9 mouse cellular contexts compared by ENCODE assay signal in genomic region chr17:4220661-4221360, GRCm38 (mm10).
A peak's percentile ranks its signal among the peaks of the same experiment; 100 is the strongest.
DNase-seq lines count a peak whose midpoint lies in the region; ATAC-seq and TF ChIP-seq lines count a peak whose summit lies in the region.
"Had no signal": no experiment of that assay in that cellular context is flagged by ENCODE, and none has a peak within 500 bp of the region (broad histone marks: within the 10 kb centered on the region; RNA-seq: fewer than 3 reads in every experiment).

No protein-coding gene starts in this region.

- H3K4me2 ChIP-seq in kidney, embryonic 14.5 days (replicated peaks; ENCODE audit: low read depth, low read length): no peak overlapping the region
- H3K4me2 ChIP-seq in forebrain, embryonic 16.5 days (ENCODE audit: low read length): no peak overlapping the region

- peaks cover 11% of the 10 kb centered on the region for H3K4me1 ChIP-seq in kidney, embryonic 14.5 days (ENCODE audit: control insufficient read depth, insufficient read depth, low read length)
- H3K4me1 ChIP-seq in forebrain, embryonic 16.5 days (replicated peaks; ENCODE audit: control insufficient read depth, insufficient read depth, low read length): peaks cover 17% of the 10 kb centered on the region

- WGBS in kidney, embryonic 14.5 days: 47% methylated on average over 12 of the region's 12 CpGs
- WGBS in forebrain, embryonic 16.5 days: 37% methylated on average over 12 of the region's 12 CpGs

- H3K36me3 ChIP-seq in kidney, embryonic 14.5 days (ENCODE audit: control insufficient read depth, insufficient read depth, low read length): no peaks in the 10 kb centered on the region
- H3K36me3 ChIP-seq in forebrain, embryonic 16.5 days (ENCODE audit: control insufficient read depth, insufficient read depth): no peaks in the 10 kb centered on the region

- DNase-seq in kidney, adult 18-20 months: peak; percentile 11
- DNase-seq in brain, embryonic 14.5 days (ENCODE audit: low read depth): peak; percentile 91
- peak; percentile 45 for DNase-seq in kidney, adult 9 months
- DNase-seq in liver: no peak
- no peak for DNase-seq in embryo, embryonic 11 days
- DNase-seq in urinary bladder, postnatal 4 days (ENCODE audit: low spot score in 2 of 2): no peak
- DNase-seq: midbrain, embryonic 14.5 days had no signal

- no peak for ATAC-seq in kidney, embryonic 14.5 days (ENCODE audit: low FRiP score, low TSS enrichment)
- ATAC-seq in forebrain, embryonic 16.5 days: peak; percentile 87

- no peaks in the 10 kb centered on the region for H3K27me3 ChIP-seq in kidney, embryonic 14.5 days (ENCODE audit: control insufficient read depth, insufficient read depth, low read length)
- no peaks in the 10 kb centered on the region for H3K27me3 ChIP-seq in forebrain, embryonic 16.5 days (replicated peaks; ENCODE audit: control insufficient read depth, insufficient read depth, low read length)

- no peak overlapping the region for H3K9ac ChIP-seq in kidney, embryonic 14.5 days (ENCODE audit: low read depth, low read length)
- H3K9ac ChIP-seq in forebrain, embryonic 16.5 days (replicated peaks; ENCODE audit: low read depth, low read length): no peak overlapping the region

- no peak for TF ChIP-seq POLR2A in brain, embryonic 14.5 days (IDR thresholded peaks at IDR 0.05; ENCODE audit: borderline replicate concordance, extremely low read depth, insufficient read depth, insufficient read length, poor library complexity, severe bottlenecking)

- H3K9me3 ChIP-seq in kidney, embryonic 14.5 days (ENCODE audit: control insufficient read depth, low read length): no peaks in the 10 kb centered on the region
- no peaks in the 10 kb centered on the region for H3K9me3 ChIP-seq in forebrain, embryonic 16.5 days (ENCODE audit: control insufficient read depth, low read length)

- no peak for TF ChIP-seq CTCF in brain, embryonic 14.5 days (IDR thresholded peaks at IDR 0.05; ENCODE audit: borderline replicate concordance, extremely low read depth, insufficient read depth, insufficient read length)

- H3K4me3 ChIP-seq in kidney, embryonic 14.5 days (ENCODE audit: low read length): no peak overlapping the region
- no peak overlapping the region for H3K4me3 ChIP-seq in forebrain, embryonic 16.5 days (replicated peaks; ENCODE audit: low read length)

- no peak overlapping the region for H3K27ac ChIP-seq in kidney, embryonic 14.5 days (ENCODE audit: low read depth, low read length)
- H3K27ac ChIP-seq in forebrain, embryonic 16.5 days (ENCODE audit: low read length): no peak overlapping the region; the same call in 1 of the 2 replicates

Comparison
In these comparisons a context has a peak if more than half of its experiments do, and no peak if none do; other contexts are left out.
1. DNase-seq: peak in kidney, adult 18-20 months (single experiment), brain, embryonic 14.5 days (single experiment) and kidney, adult 9 months (single experiment); none in liver (single experiment), embryo, embryonic 11 days (single experiment) and urinary bladder, postnatal 4 days (0 of 2).